Mouse (Mus musculus): ENCODE measurements around the gene Gpr132.

The Gpr132 gene

DNA sequence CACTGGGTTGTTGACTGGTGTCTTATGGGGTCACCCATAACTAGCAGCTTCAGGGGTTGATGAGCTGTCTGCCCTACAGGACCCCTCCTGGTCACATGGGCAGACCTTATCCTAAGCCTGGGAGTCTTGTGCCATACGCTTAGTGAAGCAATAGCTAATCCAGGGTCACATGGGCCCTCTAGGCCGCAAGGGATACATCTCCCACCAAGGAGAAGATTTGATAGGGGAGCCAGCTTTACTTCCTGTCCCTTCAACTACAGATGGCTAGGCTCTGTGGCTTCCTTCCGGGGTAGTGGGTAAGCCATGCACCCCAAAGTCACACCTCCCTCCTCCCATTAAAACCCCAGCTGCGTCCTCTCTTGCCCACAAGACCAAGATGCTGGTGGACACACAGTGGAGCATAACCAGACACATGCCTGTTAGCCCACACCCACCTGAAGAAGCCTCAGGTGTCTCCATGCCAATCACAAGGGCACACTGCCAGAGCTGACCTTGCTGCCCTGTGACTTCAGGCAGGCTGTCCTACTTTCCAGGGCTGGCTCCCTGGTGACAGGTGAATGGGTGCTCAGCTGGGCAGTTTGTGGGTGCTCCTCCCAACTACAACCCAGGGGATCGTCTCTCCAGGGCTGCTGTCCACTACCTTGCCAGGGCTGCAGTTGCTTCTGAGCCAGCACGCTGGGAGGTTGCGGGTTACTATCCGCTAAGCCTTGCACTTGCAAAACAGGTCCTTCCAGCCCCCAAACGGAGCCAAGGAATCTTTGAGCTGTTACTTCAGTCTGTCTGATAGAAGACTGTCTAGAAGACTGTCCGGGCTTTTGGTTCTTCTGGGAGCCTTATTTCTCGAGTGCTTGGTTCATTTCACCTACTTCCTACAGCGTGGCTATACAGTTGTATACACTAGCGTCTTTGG is at the start of gene Gpr132:
Gene Gpr132, minus strand, starts transcription at position 51 of the 910 bp plus-strand sequence.
- in situ Hi-C loops (cut with MboI): no loop called here

GRCm38 (mm10) chr12:112917486-112917885 is 49.5 kb upstream of the Gpr132 start:
- in situ Hi-C loops (cut with MboI): no loop called here

GRCm38 (mm10) chr12:112916698-112917400 is 48.8 kb upstream of the Gpr132 start:
- in situ Hi-C loops (cut with MboI): no loop called here

- in situ Hi-C loops (cut with MboI): no loop called here
These were observed 47.6 kb upstream of the Gpr132 start for GRCm38 (mm10) chr12:112915587-112915986.

- in situ Hi-C loops (cut with MboI): no loop called here
These were observed 46.5 kb upstream of the Gpr132 start for GRCm38 (mm10) chr12:112914527-112914926.

DNA sequence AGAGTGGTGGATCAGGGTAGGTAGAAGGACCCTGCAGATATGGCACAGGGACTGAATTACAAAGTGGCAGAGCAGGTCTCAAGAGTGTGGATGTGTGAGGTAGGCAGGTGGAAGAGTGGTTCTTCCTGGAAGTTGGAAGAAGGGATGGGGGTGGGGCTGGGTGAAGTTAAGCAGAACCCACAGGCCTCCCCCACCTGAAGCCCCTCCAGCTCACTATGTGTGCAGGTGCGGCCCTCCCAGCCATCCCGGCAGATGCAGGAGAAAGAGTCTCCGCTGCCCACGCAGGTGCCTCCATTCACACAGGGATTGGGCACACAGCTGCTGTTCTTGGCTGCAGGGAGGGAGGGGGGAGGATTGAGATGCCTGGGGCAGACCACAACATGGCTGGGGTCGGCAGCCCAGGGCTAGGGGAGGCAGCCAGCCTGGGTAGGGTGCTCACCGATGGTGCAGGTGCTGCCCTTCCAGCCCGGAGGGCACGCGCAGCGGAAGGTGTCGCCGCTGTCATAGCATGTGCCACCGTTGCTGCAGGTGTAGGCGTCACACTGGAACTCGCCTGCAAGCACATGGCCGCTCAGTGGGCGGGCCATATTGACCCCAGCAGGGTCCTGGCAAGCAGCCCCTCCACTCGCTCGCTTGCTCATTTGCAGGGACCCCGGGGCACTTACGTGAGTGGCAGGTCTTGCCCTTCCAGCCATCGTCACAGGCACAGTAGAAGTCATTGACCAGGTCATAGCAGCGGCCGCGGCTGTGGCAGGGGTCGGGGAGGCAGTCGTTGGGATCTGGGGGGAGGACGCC is 45.1 kb upstream of the Gpr132 start:
- in situ Hi-C loops (cut with MboI): no loop called here

- in situ Hi-C loops (cut with MboI): no loop called here
These were observed 43.7 kb upstream of the Gpr132 start for GRCm38 (mm10) chr12:112911701-112912100.

- in situ Hi-C loops (cut with MboI): no loop called here
These were observed 41.0 kb upstream of the Gpr132 start for GRCm38 (mm10) chr12:112908991-112909390.

DNA sequence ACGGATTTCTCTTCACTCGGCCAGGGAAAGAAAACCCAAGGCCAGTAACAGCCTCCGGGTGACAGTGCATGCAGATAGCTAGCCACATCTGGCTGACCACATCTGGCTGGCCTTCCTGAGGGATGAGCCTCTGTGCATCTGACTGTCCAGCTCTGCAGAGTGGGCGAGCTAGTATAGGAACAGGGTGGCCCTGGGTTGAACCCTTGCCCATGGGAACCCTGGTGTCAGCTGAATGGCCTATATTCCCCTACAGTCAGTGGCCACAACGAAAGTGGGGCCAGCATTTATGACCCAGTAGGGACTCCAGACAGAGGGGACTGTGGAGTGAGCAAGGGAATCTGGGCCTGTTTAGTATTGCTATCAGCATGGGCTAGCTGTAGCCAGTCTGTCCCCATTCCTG is 37.0 kb upstream of the Gpr132 start:
- in situ Hi-C loops (cut with MboI): no loop called here

DNA sequence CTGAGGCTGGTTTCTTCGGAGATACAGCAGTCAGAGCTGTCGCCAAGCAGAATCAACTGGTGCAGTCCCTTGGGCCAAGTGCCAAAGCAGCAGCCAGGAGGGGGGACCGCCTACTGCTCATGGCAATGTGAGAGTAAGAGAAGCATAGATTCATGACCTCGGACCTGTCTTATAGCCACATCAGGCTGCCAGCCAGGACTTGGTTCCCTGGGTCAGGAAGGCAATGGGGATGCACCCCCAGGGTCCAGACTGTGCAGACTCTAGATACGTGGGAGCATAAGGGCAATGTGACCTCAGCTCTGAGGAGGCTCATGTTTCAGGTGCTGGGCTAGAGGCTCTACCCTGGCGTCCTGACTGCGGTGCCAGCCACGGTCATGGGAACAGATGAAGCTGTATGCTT is 35.9 kb upstream of the Gpr132 start:
- in situ Hi-C loops (cut with MboI): no loop called here

DNA sequence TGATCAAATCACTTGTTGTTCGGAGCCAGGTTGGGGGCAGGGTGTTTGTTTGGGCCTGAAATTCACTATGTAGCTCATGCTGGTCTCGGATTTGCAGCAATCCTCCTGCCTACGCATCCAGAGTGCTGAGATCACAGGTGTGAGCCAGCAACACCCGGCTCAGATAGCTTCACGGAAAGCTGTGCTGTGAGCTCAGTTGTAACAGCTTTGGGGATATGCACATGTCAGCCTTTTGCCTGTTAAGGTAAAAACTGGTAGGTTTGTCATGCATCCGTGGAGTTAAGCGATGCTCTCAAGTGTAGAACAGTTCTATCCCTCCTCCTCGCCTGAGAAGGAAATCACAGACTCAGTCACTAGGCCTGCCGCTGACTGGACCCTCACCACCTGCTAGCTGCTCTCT is 32.6 kb upstream of the Gpr132 start:
- in situ Hi-C loops (cut with MboI): no loop called here

GRCm38 (mm10) chr12:112898960-112899359 is 30.9 kb upstream of the Gpr132 start:
- in situ Hi-C loops (cut with MboI): no loop called here

DNA sequence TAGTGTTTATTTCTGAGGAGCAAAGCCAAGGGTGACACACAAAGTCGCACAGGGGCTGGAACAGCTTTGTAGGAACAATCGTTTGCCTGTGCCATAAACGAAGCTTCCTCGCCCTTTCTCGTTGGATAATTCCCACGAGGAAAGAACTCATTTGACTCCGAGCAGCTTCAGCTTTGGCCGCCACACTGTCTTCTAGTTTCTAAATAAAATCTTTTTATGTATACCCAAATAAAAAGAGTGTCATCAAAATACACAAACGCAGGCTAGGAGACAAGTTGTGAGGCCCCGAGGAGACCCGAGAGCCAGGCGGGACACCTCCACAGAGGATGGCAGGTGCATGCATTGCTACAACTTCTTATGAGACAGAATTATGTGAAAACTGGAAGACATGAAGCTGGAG is 30.3 kb upstream of the Gpr132 start:
- in situ Hi-C loops (cut with MboI): no loop called here

DNA sequence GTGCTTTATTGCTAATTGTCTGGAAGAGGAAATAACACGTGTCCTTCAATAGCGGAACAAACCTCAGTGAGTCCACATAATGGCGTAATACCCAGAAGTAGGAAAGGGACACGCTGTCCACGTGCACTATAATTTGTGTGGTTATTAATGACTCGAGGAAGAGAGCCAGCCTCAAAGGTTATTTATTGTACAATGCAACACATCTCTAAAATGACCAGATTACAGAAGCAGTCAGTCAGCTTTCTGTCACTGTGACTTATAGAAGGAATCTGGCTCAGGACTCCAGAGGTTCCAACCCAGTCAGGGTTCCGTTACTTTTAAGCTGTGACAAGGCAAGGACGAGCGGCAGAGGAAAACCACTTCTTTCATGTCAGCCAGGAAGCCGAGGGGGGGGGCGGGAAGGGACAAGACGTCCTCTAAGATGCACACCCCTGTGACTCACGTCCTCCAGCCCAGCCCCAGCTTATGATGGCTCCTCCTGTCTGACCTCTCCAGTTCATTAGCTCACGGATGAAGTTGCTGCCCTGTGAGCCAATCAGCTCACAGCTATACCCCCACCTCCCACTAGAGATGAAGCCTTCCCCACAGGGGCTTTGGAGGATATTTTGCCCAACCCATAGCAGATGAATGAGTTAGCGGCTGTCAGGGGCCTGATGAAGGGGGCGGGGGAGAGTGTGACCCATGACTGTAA is 29.6 kb upstream of the Gpr132 start:
- in situ Hi-C loops (cut with MboI): no loop called here

- in situ Hi-C loops (cut with MboI): no loop called here
These were observed 26.9 kb upstream of the Gpr132 start for GRCm38 (mm10) chr12:112894969-112895368.

- in situ Hi-C loops (cut with MboI): no loop called here
These were observed 26.4 kb upstream of the Gpr132 start for GRCm38 (mm10) chr12:112894303-112894884.

DNA sequence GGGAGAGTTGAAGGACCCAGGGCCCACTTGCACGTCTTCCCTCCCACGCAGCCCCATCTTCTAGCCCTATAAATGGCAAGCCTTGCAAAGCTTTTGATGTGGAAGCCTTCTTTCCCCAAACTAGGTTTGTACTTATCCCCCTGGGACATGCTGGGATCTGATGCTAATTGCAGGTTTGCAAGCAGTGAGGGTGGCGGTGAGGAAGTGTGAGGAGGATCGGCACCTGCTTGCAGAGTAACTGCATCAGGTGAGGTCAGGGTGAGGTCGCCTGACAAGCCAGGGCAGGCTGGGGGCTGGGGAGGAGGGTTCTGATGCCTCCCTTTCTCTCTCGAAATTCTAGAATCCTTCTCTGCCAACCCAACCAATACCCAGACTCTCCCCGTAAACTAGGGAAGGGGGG is 17.4 kb upstream of the Gpr132 start:
- in situ Hi-C loops (cut with MboI): no loop called here

GRCm38 (mm10) chr12:112881301-112881815 is 13.3 kb upstream of the Gpr132 start:
- in situ Hi-C loops (cut with MboI): no loop called here

DNA sequence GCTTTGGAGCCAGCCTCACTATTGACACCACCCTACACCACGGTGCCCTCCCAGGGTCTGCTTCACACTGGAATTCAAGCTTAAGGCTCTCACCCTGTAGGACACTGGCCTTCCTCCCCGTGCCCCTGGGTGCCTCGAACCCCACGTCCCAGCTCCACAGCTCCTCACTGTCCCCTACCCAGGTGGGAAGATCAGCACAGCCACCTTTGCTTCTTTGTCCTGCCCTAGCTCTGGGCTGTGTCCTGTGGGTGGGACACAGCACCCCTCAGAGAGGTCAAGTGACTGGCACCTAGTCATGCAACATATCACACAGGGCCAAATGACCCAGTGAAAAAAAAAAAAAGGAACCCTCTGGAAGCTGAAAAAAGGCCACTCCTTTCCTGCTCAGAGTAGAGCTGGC is 12.6 kb upstream of the Gpr132 start:
- in situ Hi-C loops (cut with MboI): no loop called here

DNA sequence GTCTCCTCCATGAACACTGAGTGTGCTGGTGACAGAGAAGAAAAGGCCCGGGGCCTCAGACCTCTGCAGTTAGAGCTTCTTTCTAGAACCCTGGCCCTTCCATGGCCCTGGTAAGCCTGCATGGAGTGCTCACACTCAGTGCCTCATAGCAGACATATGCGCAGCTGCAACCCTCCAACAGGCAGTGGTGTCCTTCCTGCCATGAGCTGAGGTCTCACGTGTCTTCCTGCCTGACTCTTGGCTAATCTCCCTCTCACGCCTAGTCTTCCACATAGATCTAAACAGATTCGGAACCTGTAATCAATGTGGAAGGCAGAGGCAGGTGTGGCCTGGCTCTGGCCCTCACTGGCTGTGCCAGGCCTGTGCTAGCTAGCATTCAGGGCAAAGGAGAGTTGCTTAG is 11.7 kb upstream of the Gpr132 start:
- in situ Hi-C loops (cut with MboI): no loop called here

- in situ Hi-C loops (cut with MboI): no loop called here
These were observed 9.6 kb upstream of the Gpr132 start for GRCm38 (mm10) chr12:112877607-112878020.
